Mouse (Mus musculus) kidney, postnatal 0 days (tissue): ENCODE data around the gene Polm. TPM values are rescaled to one million over a fixed set of nuclear protein-coding genes. Genes with fewer than 3 reads are reported as not detected.
A peak's percentile ranks its signal among the peaks of the same experiment; 100 is the strongest.

Source experiments
- ATAC-seq: fragments of 200-750 bp; cut with Nextera tagmentation; replicated peaks from 2 replicates; pipeline ENCODE4 v1.8.0; 2017; ENCODE audit warnings: low read depth, moderate number of reproducible peaks, moderate TSS enrichment, moderate library complexity; ENCODE audit not compliant: low FRiP score
- DNase-seq: peaks from one replicate; pipeline ENCODE4 v3.0.0-alpha.2; 2016; ENCODE audit warnings: low spot score
- H3K27ac ChIP-seq: fragments of 300-500 bp; sonication (generic); 2 replicates; pipeline ENCODE4 v1.5.1; 2014; ENCODE audit warnings: mild to moderate bottlenecking
- H3K27me3 ChIP-seq: fragments of 300-500 bp; sonication (generic); 2 replicates; pipeline ENCODE4 v1.6.1; 2014; ENCODE audit warnings: low read length, mixed read lengths; ENCODE audit not compliant: insufficient read depth
- H3K36me3 ChIP-seq: fragments of 300-500 bp; sonication (generic); 2 replicates; pipeline ENCODE4 v1.6.1; 2014; ENCODE audit warnings: low read length, mixed read lengths; ENCODE audit not compliant: insufficient read depth
- H3K4me1 ChIP-seq: fragments of 300-500 bp; sonication (generic); replicated peaks from 2 replicates; pipeline ENCODE4 v1.6.1; 2014; ENCODE audit warnings: antibody characterized with exemption, low read length, mixed read lengths; ENCODE audit not compliant: insufficient read depth
- H3K4me2 ChIP-seq: fragments of 300-500 bp; sonication (generic); 2 replicates; pipeline ENCODE4 v1.6.1; 2014; ENCODE audit warnings: mild to moderate bottlenecking, low read length, moderate library complexity, mixed read lengths
- H3K4me3 ChIP-seq: fragments of 300-500 bp; sonication (generic); replicated peaks from 2 replicates; pipeline ENCODE4 v1.5.1; 2014; ENCODE audit warnings: low read depth, low read length
- H3K9ac ChIP-seq: fragments of 300-500 bp; sonication (generic); 2 replicates; pipeline ENCODE4 v1.6.1; 2014; ENCODE audit warnings: low read depth, low read length
- H3K9me3 ChIP-seq: fragments of 300-500 bp; sonication (generic); replicated peaks from 2 replicates; pipeline ENCODE4 v1.6.1; 2016; ENCODE audit warnings: low read length, inconsistent platforms, mixed read lengths
- CTCF ChIP-seq: IDR thresholded peaks from 2 replicates; pipeline ENCODE4 v1.5.1; 2016; ENCODE audit warnings: antibody characterized with exemption, low read depth, mild to moderate bottlenecking, moderate library complexity
- WGBS: fragments of 180-500 bp; shearing (Covaris S2); extraction: QIAGEN DNeasy Blood & Tissue Kit; methylation state at CpG from one replicate; pipeline ENCODE4 v1.1.7; 2014; 5-methylcytosine and 5-hydroxymethylcytosine counted together
- polyA plus RNA-seq: library from polyadenylated mRNA; unstranded; fragments of >200 nt; fragmentation: Nextera tagmentation; extraction: Ambion mirVana; gene quantifications from 2 replicates; pipeline ENCODE4 v1.2.1, GENCODE M21; 2015

Gene Polm
- polyA plus RNA-seq, 1 experiment from 2014 or later: 8.7 TPM

DNA sequence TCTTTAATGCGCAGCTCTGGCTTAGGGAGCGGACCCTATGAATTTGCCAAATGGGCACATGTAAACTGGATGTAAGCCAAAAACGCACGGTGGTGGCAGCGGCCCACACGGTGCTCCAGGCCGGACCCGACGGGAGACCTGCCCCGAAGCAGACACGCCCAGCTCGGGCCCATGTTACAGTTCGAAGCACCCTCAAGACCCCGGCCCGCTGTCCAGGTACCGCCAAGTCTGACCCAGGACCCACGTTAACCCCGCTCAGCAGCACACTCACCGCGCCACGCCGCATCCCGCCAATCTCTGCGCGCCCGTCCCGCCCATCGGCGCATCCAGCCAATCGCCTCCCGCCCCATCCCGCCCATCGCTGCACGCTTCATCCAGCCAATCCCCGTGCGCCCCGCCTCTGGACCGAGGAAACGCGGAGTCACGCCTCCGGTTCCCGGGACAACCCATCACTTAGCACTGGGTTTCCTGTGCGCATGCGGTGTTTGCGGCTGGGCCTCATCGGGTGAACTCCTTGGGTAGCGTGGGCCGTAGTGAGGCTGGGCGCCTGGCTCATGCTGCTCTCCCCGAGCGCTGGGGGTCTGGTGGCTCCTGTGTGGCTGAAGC lies 40.2 kb upstream of the Polm start, which contains the start of gene Pold2:
Gene Pold2 (minus strand): TSS at position 372 of the 606 bp plus-strand sequence.
- Histone ChIP-seq H3K9ac (peak within 1 kb of the TSS; percentile 69), H3K4me1 (peaks cover 10% of the 10 kb centered on the region; the same call in 1 of the 2 replicates), H3K4me2 (peak within 1 kb of the TSS; percentile 82), H3K27me3 (no peaks in the 10 kb centered on the region), H3K27ac (peak within 1 kb of the TSS; percentile 70), H3K36me3 (peaks cover 27% of the 10 kb centered on the region), H3K4me3 (peak within 1 kb of the TSS; percentile 62), H3K9me3 (no peaks in the 10 kb centered on the region)
- 0% methylated on average over 51 of the region's 52 CpGs for WGBS
- ATAC-seq (peak; percentile 98), DNase-seq (peak; percentile 98)
- TF ChIP-seq CTCF: no peak

DNA sequence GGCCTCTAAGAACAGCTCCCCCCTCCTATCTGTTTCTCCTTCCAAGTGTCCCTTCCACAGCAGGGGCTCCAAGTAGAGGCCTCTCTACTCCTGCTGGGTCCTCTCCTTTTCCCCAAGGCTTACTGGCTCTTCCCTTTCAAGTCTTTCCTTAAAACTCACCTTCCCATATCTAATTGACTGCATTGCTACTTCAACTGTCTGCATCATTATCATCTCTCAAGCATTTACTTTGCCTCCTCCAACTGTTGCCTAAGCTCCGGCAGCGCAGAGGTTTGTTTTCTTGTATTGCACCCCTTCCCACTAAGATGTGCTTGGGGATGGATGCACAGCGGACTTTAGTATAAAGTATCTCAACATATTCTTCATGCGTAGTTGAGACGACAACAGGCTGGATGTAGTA lies 39.6 kb upstream of the Polm start:
- no peak overlapping the region for H3K27ac ChIP-seq
- no peak for ATAC-seq
- no peak for DNase-seq

DNA sequence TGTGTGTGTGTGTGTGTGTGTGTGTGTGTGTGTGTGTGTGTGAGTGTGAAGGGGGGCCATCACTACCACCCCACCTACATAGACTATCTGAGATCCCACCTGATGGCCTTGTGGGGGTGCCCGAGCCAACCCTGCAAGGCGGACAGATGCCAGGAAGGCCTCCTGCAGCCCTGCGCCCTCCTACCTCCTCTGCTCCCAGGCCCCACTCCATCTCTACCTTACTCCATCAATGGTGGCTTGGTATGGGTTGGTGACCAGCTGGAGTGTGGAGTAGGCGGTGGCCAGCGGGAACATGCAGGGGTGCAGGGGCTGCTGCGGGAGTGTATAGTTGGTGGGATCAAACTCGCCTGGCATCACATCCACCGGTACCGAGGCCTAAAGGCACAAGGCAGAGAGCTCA lies 35.4 kb upstream of the Polm start:
- no peaks in the 10 kb centered on the region for H3K9me3 ChIP-seq
- H3K9ac ChIP-seq: no peak overlapping the region
- H3K4me2 ChIP-seq: no peak overlapping the region
- H3K27me3 ChIP-seq: no peaks in the 10 kb centered on the region
- ATAC-seq (no peak), DNase-seq (no peak)
- H3K36me3 ChIP-seq: peaks cover 59% of the 10 kb centered on the region
- no peak overlapping the region for H3K4me3 ChIP-seq
- no peak for TF ChIP-seq CTCF
- H3K27ac ChIP-seq: no peak overlapping the region
- no peaks in the 10 kb centered on the region; the same call in 1 of the 2 replicates for H3K4me1 ChIP-seq
- 96% methylated on average over 9 of the region's 9 CpGs for WGBS

More for the DNA sequence above, 39.6 kb upstream of the Polm start:
- Histone ChIP-seq H3K9me3 (no peaks in the 10 kb centered on the region), H3K9ac (peak overlapping the region; percentile 69), H3K36me3 (peaks cover 32% of the 10 kb centered on the region), H3K4me3 (peak overlapping the region; percentile 62), H3K4me1 (peaks cover 10% of the 10 kb centered on the region; the same call in 1 of the 2 replicates), H3K4me2 (peak overlapping the region; percentile 82), H3K27me3 (no peaks in the 10 kb centered on the region)
- no peak for TF ChIP-seq CTCF
- WGBS: 1% methylated on average over 5 of the region's 5 CpGs

DNA sequence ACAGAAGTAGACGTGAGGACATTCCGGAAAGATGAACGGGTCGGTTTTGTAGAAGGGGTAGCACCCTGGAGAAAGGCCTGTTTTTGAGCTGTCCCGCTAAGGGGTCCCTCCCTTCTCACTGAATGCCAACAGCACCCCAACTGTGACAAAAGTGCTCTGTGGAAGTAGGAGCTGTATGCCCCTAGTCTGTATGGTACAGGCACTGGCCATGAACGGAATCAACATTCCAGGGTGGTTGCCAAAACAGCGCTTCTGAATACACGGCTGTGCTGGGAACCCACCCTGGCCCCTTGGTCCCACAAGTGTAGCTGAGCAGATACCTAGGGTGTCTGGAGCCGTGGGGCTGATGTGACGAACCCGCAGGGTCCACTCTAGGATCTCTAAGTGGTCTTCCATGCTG lies 34.9 kb upstream of the Polm start:
- Histone ChIP-seq H3K4me3 (no peak overlapping the region), H3K4me1 (no peaks in the 10 kb centered on the region; the same call in 1 of the 2 replicates), H3K9me3 (no peaks in the 10 kb centered on the region), H3K27ac (no peak overlapping the region), H3K36me3 (peaks cover 59% of the 10 kb centered on the region), H3K27me3 (no peaks in the 10 kb centered on the region), H3K9ac (no peak overlapping the region), H3K4me2 (no peak overlapping the region)
- 93% methylated on average over 11 of the region's 11 CpGs for WGBS
- no peak for TF ChIP-seq CTCF
- no peak for ATAC-seq
- no peak for DNase-seq

GRCm38 (mm10) chr11:5870069-5870468 lies 32.3 kb upstream of the Polm start:
- H3K36me3 ChIP-seq: peaks cover 53% of the 10 kb centered on the region
- ATAC-seq (no peak), DNase-seq (no peak)
- no peaks in the 10 kb centered on the region for H3K27me3 ChIP-seq
- no peak overlapping the region for H3K9ac ChIP-seq
- no peak overlapping the region for H3K27ac ChIP-seq
- no peak for TF ChIP-seq CTCF
- H3K4me1 ChIP-seq: peaks cover 6% of the 10 kb centered on the region; the same call in 1 of the 2 replicates
- H3K4me2 ChIP-seq: no peak overlapping the region
- H3K9me3 ChIP-seq: no peaks in the 10 kb centered on the region
- WGBS: 82% methylated on average over 16 of the region's 16 CpGs
- no peak overlapping the region for H3K4me3 ChIP-seq

GRCm38 (mm10) chr11:5869331-5869730 lies 31.5 kb upstream of the Polm start:
- H3K9me3 ChIP-seq: no peaks in the 10 kb centered on the region
- DNase-seq (no peak), ATAC-seq (no peak)
- no peak overlapping the region for H3K4me2 ChIP-seq
- H3K4me3 ChIP-seq: no peak overlapping the region
- WGBS: 91% methylated on average over 16 of the region's 16 CpGs
- peaks cover 45% of the 10 kb centered on the region for H3K36me3 ChIP-seq
- TF ChIP-seq CTCF: no peak
- peaks cover 6% of the 10 kb centered on the region; the same call in 1 of the 2 replicates for H3K4me1 ChIP-seq
- H3K27me3 ChIP-seq: no peaks in the 10 kb centered on the region
- H3K27ac ChIP-seq: no peak overlapping the region
- H3K9ac ChIP-seq: no peak overlapping the region
